Mouse (Mus musculus): ENCODE results near the gene Pgpep1l. TPM values are rescaled to one million over a fixed set of nuclear protein-coding genes. Genes with fewer than 3 reads are reported as not detected.

Gene Pgpep1l
- polyA plus RNA-seq, 1 experiment from 2014 or later, result not detected

DNA sequence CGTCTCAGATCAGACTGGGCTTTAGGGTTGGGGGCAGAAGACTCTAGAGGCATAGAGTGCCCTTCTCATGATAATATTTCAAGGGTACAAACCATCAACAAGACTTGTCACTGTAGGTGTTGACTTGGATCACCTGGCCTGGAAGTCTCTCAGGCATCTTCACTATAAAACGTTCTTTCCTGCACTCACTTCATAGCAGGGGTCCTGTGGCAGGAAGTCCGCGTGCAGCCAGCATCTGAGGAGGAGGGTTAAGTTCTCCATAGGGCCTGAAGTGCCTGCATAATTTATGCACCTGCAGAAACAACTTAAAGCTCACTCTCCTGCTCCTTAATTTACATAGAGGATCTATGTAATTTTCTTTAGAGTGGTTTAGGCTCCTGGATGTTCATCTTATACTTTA lies 18.4 kb downstream of the Pgpep1l start:
- no peak overlapping the region for H3K27ac ChIP-seq (replicated peaks; ENCODE audit: low read depth, low read length)
- peaks cover 8% of the 10 kb centered on the region; the same call in 1 of the 2 replicates for H3K4me1 ChIP-seq (ENCODE audit: control insufficient read depth, insufficient read depth, low read length)
- H3K4me2 ChIP-seq (ENCODE audit: low read depth, severe bottlenecking), result no peak overlapping the region
- no peak overlapping the region for H3K4me3 ChIP-seq (ENCODE audit: low read depth, low read length)
- DNase-seq (ENCODE audit: low spot score) (no peak), ATAC-seq (ENCODE audit: insufficient number of reproducible peaks, low FRiP score, low TSS enrichment, low read depth) (no peak)
- no peaks in the 10 kb centered on the region for H3K27me3 ChIP-seq (ENCODE audit: control insufficient read depth, insufficient read depth, low read length)
- no peaks in the 10 kb centered on the region for H3K36me3 ChIP-seq (ENCODE audit: control insufficient read depth, insufficient read depth, low read length)
- H3K9ac ChIP-seq (ENCODE audit: low read length), result no peak overlapping the region
- 0 out of 2 replicates have a peak, but pooled peaks cover 3% of the 10 kb centered on the region for H3K9me3 ChIP-seq (ENCODE audit: control insufficient read depth, low read length)
- 31% methylated on average over 4 of the region's 4 CpGs for WGBS

DNA sequence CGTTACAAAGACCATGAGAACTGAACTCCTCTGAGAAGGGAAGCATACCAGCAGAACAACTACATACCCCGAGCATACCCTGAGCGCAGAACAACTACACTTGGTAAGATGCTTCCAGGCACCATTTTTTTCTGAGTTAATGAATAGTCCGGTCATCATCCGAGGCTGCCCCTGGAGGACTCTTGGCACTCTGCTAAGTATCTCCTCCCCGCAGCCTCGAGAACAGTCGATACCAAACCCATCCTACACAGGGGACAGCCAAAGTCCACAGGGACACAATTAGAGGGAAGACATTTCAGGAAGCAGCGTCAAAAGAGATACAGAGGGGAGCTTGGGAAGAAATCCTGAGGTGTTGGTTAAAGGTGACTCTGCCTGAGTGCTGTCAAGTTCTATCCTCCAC lies 22.8 kb downstream of the Pgpep1l start:
- DNase-seq (ENCODE audit: low spot score), result no peak
- H3K36me3 ChIP-seq (ENCODE audit: control insufficient read depth, insufficient read depth, low read length), result no peaks in the 10 kb centered on the region
- no peak overlapping the region for H3K4me2 ChIP-seq (ENCODE audit: low read depth, severe bottlenecking)
- H3K27ac ChIP-seq (replicated peaks; ENCODE audit: low read depth, low read length), result no peak overlapping the region
- no peak overlapping the region for H3K9ac ChIP-seq (ENCODE audit: low read length)
- no peak for ATAC-seq (ENCODE audit: insufficient number of reproducible peaks, low FRiP score, low TSS enrichment, low read depth)
- H3K4me3 ChIP-seq (ENCODE audit: low read depth, low read length), result no peak overlapping the region
- no peaks in the 10 kb centered on the region for H3K9me3 ChIP-seq (ENCODE audit: control insufficient read depth, low read length)
- H3K4me1 ChIP-seq (ENCODE audit: control insufficient read depth, insufficient read depth, low read length), result peaks cover 7% of the 10 kb centered on the region; the same call in 1 of the 2 replicates
- 91% methylated on average over 9 of the region's 9 CpGs for WGBS
- no peaks in the 10 kb centered on the region for H3K27me3 ChIP-seq (ENCODE audit: control insufficient read depth, insufficient read depth, low read length)

GRCm38 (mm10) chr7:68239220-68239827 lies 24.7 kb downstream of the Pgpep1l start:
- Histone ChIP-seq H3K9ac (ENCODE audit: low read length) (no peak overlapping the region), H3K4me1 (ENCODE audit: control insufficient read depth, insufficient read depth, low read length) (no peaks in the 10 kb centered on the region), H3K36me3 (ENCODE audit: control insufficient read depth, insufficient read depth, low read length) (no peaks in the 10 kb centered on the region), H3K9me3 (ENCODE audit: control insufficient read depth, low read length) (no peaks in the 10 kb centered on the region), H3K27me3 (ENCODE audit: control insufficient read depth, insufficient read depth, low read length) (no peaks in the 10 kb centered on the region), H3K27ac (replicated peaks; ENCODE audit: low read depth, low read length) (no peak overlapping the region), H3K4me3 (ENCODE audit: low read depth, low read length) (no peak overlapping the region), H3K4me2 (ENCODE audit: low read depth, severe bottlenecking) (no peak overlapping the region)
- DNase-seq (ENCODE audit: low spot score), result no peak
- ATAC-seq (ENCODE audit: insufficient number of reproducible peaks, low FRiP score, low TSS enrichment, low read depth), result no peak
- 66% methylated on average over 11 of the region's 11 CpGs for WGBS

- 86% methylated on average over 8 of the region's 8 CpGs for WGBS
- Histone ChIP-seq H3K9ac (ENCODE audit: low read length) (no peak overlapping the region), H3K4me3 (ENCODE audit: low read depth, low read length) (no peak overlapping the region), H3K36me3 (ENCODE audit: control insufficient read depth, insufficient read depth, low read length) (no peaks in the 10 kb centered on the region), H3K4me2 (ENCODE audit: low read depth, severe bottlenecking) (no peak overlapping the region), H3K9me3 (ENCODE audit: control insufficient read depth, low read length) (no peaks in the 10 kb centered on the region), H3K27me3 (ENCODE audit: control insufficient read depth, insufficient read depth, low read length) (no peaks in the 10 kb centered on the region), H3K4me1 (ENCODE audit: control insufficient read depth, insufficient read depth, low read length) (0 out of 2 replicates have a peak, but pooled peaks cover 4% of the 10 kb centered on the region), H3K27ac (replicated peaks; ENCODE audit: low read depth, low read length) (no peak overlapping the region)
- no peak for DNase-seq (ENCODE audit: low spot score)
- ATAC-seq (ENCODE audit: insufficient number of reproducible peaks, low FRiP score, low TSS enrichment, low read depth), result no peak
These were observed 27.2 kb downstream of the Pgpep1l start for GRCm38 (mm10) chr7:68236817-68237216.

GRCm38 (mm10) chr7:68233619-68234223 lies 30.3 kb downstream of the Pgpep1l start:
- WGBS, result 38% methylated on average over 13 of the region's 13 CpGs
- ATAC-seq (ENCODE audit: insufficient number of reproducible peaks, low FRiP score, low TSS enrichment, low read depth), result no peak
- H3K4me2 ChIP-seq (ENCODE audit: low read depth, severe bottlenecking), result no peak overlapping the region

DNA sequence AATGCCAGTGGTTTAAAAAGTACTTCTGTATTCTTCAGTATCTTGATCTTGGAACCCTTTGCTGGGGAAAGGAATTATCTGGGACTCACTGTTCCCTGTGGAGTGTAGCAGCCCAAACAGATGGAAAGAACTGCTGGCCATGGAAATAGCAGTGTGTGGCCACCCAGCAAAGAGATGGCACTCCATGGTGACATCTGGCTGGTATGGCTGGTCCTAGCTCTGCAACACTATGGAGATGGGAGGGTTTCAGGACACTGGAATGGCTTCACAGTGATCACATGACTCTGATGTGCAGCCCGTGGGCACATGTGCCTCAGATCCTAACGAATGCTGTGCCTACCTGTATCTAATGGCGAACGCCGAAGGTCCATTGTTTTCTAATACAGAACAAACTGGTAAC lies 31.5 kb downstream of the Pgpep1l start:
- ATAC-seq (ENCODE audit: insufficient number of reproducible peaks, low FRiP score, low TSS enrichment, low read depth), result no peak
- 94% methylated on average over 5 of the region's 5 CpGs for WGBS
- H3K9me3 ChIP-seq (ENCODE audit: control insufficient read depth, low read length), result no peaks in the 10 kb centered on the region

More at GRCm38 (mm10) chr7:68233619-68234223, 30.3 kb downstream of the Pgpep1l start:
- H3K36me3 ChIP-seq (ENCODE audit: control insufficient read depth, insufficient read depth, low read length), result peaks cover 6% of the 10 kb centered on the region; the same call in 1 of the 2 replicates
- H3K4me1 ChIP-seq (ENCODE audit: control insufficient read depth, insufficient read depth, low read length), result peaks cover 5% of the 10 kb centered on the region
- DNase-seq (ENCODE audit: low spot score), result no peak
- no peaks in the 10 kb centered on the region for H3K9me3 ChIP-seq (ENCODE audit: control insufficient read depth, low read length)
- no peaks in the 10 kb centered on the region for H3K27me3 ChIP-seq (ENCODE audit: control insufficient read depth, insufficient read depth, low read length)
- no peak overlapping the region for H3K9ac ChIP-seq (ENCODE audit: low read length)
- H3K27ac ChIP-seq (replicated peaks; ENCODE audit: low read depth, low read length), result no peak overlapping the region
- no peak overlapping the region for H3K4me3 ChIP-seq (ENCODE audit: low read depth, low read length)

DNA sequence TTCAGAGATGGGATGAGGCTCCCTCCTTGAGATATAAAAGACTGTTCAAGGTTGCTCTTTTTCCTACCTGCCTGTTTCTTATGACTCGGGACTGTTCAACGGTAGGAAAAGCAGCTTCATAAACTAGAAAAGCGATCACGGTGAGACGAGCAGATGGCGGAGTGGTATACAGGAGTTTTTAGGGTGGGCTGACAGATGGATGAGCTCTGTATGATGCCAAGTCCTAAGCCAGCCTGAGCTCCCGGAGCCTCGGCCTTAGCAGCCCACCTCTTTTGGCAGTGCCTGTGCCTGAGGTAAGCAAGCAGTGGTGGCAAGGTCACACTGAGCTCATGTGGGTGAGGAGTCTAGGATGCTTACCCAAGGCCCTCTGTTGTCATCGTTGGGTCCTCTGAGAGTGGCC lies 33.2 kb downstream of the Pgpep1l start:
- H3K9me3 ChIP-seq (ENCODE audit: control insufficient read depth, low read length), result no peaks in the 10 kb centered on the region

More for the DNA sequence above, 31.5 kb downstream of the Pgpep1l start:
- no peak for DNase-seq (ENCODE audit: low spot score)
- Histone ChIP-seq H3K36me3 (ENCODE audit: control insufficient read depth, insufficient read depth, low read length) (peaks cover 6% of the 10 kb centered on the region; the same call in 1 of the 2 replicates), H3K27me3 (ENCODE audit: control insufficient read depth, insufficient read depth, low read length) (no peaks in the 10 kb centered on the region), H3K9ac (ENCODE audit: low read length) (no peak overlapping the region), H3K4me3 (ENCODE audit: low read depth, low read length) (no peak overlapping the region), H3K27ac (replicated peaks; ENCODE audit: low read depth, low read length) (no peak overlapping the region), H3K4me1 (ENCODE audit: control insufficient read depth, insufficient read depth, low read length) (peaks cover 15% of the 10 kb centered on the region), H3K4me2 (ENCODE audit: low read depth, severe bottlenecking) (no peak overlapping the region)

GRCm38 (mm10) chr7:68228491-68228890 lies 35.5 kb downstream of the Pgpep1l start:
- DNase-seq (ENCODE audit: low spot score) (peak; percentile 41), ATAC-seq (ENCODE audit: insufficient number of reproducible peaks, low FRiP score, low TSS enrichment, low read depth) (no peak)
- Histone ChIP-seq H3K27me3 (ENCODE audit: control insufficient read depth, insufficient read depth, low read length) (no peaks in the 10 kb centered on the region), H3K36me3 (ENCODE audit: control insufficient read depth, insufficient read depth, low read length) (peaks cover 12% of the 10 kb centered on the region; the same call in 1 of the 2 replicates), H3K4me3 (ENCODE audit: low read depth, low read length) (no peak overlapping the region), H3K27ac (replicated peaks; ENCODE audit: low read depth, low read length) (no peak overlapping the region), H3K4me2 (ENCODE audit: low read depth, severe bottlenecking) (no peak overlapping the region), H3K9me3 (ENCODE audit: control insufficient read depth, low read length) (no peaks in the 10 kb centered on the region), H3K9ac (ENCODE audit: low read length) (no peak overlapping the region), H3K4me1 (ENCODE audit: control insufficient read depth, insufficient read depth, low read length) (peaks cover 16% of the 10 kb centered on the region)
- 36% methylated on average over 6 of the region's 6 CpGs for WGBS

More for the DNA sequence above, 33.2 kb downstream of the Pgpep1l start:
- no peaks in the 10 kb centered on the region for H3K27me3 ChIP-seq (ENCODE audit: control insufficient read depth, insufficient read depth, low read length)
- no peak for ATAC-seq (ENCODE audit: insufficient number of reproducible peaks, low FRiP score, low TSS enrichment, low read depth)
- WGBS, result 94% methylated on average over 9 of the region's 9 CpGs
- peaks cover 12% of the 10 kb centered on the region; the same call in 1 of the 2 replicates for H3K36me3 ChIP-seq (ENCODE audit: control insufficient read depth, insufficient read depth, low read length)
- H3K4me3 ChIP-seq (ENCODE audit: low read depth, low read length), result no peak overlapping the region
- H3K27ac ChIP-seq (replicated peaks; ENCODE audit: low read depth, low read length), result no peak overlapping the region
- no peak overlapping the region for H3K9ac ChIP-seq (ENCODE audit: low read length)
- H3K4me2 ChIP-seq (ENCODE audit: low read depth, severe bottlenecking), result no peak overlapping the region
- DNase-seq (ENCODE audit: low spot score), result no peak
- peaks cover 17% of the 10 kb centered on the region for H3K4me1 ChIP-seq (ENCODE audit: control insufficient read depth, insufficient read depth, low read length)
